ENCODE assay signal across 28 mouse cellular contexts in the genomic region with DNA sequence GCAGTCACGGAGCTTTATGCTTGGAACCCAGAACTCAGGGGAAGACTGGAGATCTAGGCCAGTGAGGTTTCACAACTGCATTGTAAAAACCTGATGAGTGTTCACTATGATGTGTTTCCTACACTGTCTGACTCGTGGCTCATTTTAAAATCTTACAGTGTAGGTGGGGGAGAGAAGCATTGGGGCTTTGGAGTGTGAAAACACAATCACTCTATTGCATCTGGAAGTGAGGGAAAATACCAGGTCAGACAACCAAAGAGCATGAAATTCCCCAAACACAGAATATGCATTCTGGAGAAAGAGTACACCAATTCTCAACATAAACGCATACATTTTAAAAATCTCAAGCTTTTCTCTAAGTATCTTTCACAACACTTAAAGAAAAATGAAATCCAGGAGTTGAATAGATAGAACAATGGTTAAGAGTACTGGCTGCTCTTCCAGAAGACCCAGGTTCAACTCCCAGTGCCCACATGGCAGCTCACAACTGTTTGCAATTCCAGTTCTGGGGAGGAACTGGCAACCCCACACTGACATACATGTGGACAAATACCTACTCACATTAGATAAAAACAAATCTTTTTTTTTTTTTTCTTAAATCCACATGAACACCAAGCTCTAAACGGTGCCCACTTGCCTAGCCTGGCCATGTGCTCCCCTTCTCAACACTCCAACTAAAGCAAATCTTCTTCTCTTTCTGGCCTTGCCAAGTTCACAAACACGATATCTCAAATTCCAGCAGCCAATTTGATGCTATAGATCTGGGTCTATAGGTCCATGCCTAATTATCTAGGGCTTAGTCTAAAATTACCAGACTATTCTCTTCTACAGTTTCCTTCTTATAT. TPM values are rescaled to one million over a fixed set of nuclear protein-coding genes. Genes with fewer than 3 reads are reported as not detected.
DNase-seq lines count a peak whose midpoint lies in the region; ATAC-seq and TF ChIP-seq lines count a peak whose summit lies in the region.
"Had no signal": no experiment of that assay in that cellular context is flagged by ENCODE, and none has a peak within 500 bp of the region (broad histone marks: within the 10 kb centered on the region; RNA-seq: fewer than 3 reads in every experiment).

No protein-coding gene starts in this region.

- peaks cover 3% of the 10 kb centered on the region; the same call in 1 of the 2 replicates for H3K4me1 ChIP-seq in kidney, adult 2 months (ENCODE audit: control insufficient read depth, insufficient read depth, low read length)
- no peaks in the 10 kb centered on the region for H3K4me1 ChIP-seq in liver, embryonic 15.5 days (replicated peaks)
- H3K4me1 ChIP-seq in liver, embryonic 12.5 days, result no peaks in the 10 kb centered on the region
- H3K4me1 ChIP-seq in liver, postnatal 0 days (ENCODE audit: insufficient read depth), result no peaks in the 10 kb centered on the region
- H3K4me1 ChIP-seq: embryonic facial prominence, embryonic 12.5 days; embryonic facial prominence, embryonic 15.5 days; hindbrain, embryonic 12.5 days; hindbrain, embryonic 15.5 days had no signal

- H3K4me3 ChIP-seq in kidney, adult 2 months (ENCODE audit: insufficient read depth, low read depth, low read length), result peak overlapping the region; percentile 44; the same call in 1 of the 2 replicates
- no peak overlapping the region for H3K4me3 ChIP-seq in liver, embryonic 15.5 days (replicated peaks)
- H3K4me3 ChIP-seq in liver, embryonic 12.5 days, result no peak overlapping the region
- H3K4me3 ChIP-seq in liver, postnatal 0 days (ENCODE audit: low read depth, low read length), result no peak overlapping the region
- H3K4me3 ChIP-seq: embryonic facial prominence, embryonic 12.5 days; embryonic facial prominence, embryonic 15.5 days; gastrocnemius, adult 2 months; hindbrain, embryonic 12.5 days; hindbrain, embryonic 15.5 days had no signal

- WGBS in kidney, adult 2 months, result 72% methylated on average over 5 of the region's 5 CpGs
- WGBS in liver, embryonic 15.5 days (ENCODE audit: insufficient replicate concordance), result 54% methylated on average over 5 of the region's 5 CpGs
- 66% methylated on average over 5 of the region's 5 CpGs for WGBS in liver, embryonic 12.5 days (ENCODE audit: insufficient replicate concordance)
- WGBS in liver, postnatal 0 days (ENCODE audit: insufficient replicate concordance), result 62% methylated on average over 5 of the region's 5 CpGs

- TF ChIP-seq CTCF in kidney, adult 2 months (conservative IDR thresholded peaks at IDR 0.05; ENCODE audit: insufficient read depth, insufficient read length, low read depth, low read length), result no peak
- no peak for TF ChIP-seq CTCF in liver, postnatal 0 days (IDR thresholded peaks at IDR 0.05; ENCODE audit: low read depth)

- peak overlapping the region; percentile 25 for H3K4me2 ChIP-seq in liver, embryonic 15.5 days
- H3K4me2 ChIP-seq in liver, embryonic 12.5 days, result no peak overlapping the region
- H3K4me2 ChIP-seq in liver, postnatal 0 days (ENCODE audit: low read depth, low read length), result peak overlapping the region; percentile 30; the same call in 1 of the 2 replicates
- H3K4me2 ChIP-seq: embryonic facial prominence, embryonic 12.5 days; embryonic facial prominence, embryonic 15.5 days; heart, embryonic 11.5 days; hindbrain, embryonic 12.5 days; hindbrain, embryonic 15.5 days had no signal

- H3K9me3 ChIP-seq in liver, embryonic 15.5 days (replicated peaks), result no peaks in the 10 kb centered on the region
- 0 out of 2 replicates have a peak, but pooled peaks cover 4% of the 10 kb centered on the region for H3K9me3 ChIP-seq in liver, embryonic 12.5 days (replicated peaks)
- no peaks in the 10 kb centered on the region for H3K9me3 ChIP-seq in liver, postnatal 0 days (ENCODE audit: low read length)
- H3K9me3 ChIP-seq: embryonic facial prominence, embryonic 12.5 days; embryonic facial prominence, embryonic 15.5 days; hindbrain, embryonic 12.5 days had no signal

- no peak for TF ChIP-seq EP300 in liver, postnatal 0 days (IDR thresholded peaks at IDR 0.05; ENCODE audit: low read depth)

- peak overlapping the region; percentile 93 for H3K27ac ChIP-seq in kidney, adult 2 months (ENCODE audit: insufficient read depth, low read depth, low read length)
- no peak overlapping the region for H3K27ac ChIP-seq in liver, embryonic 15.5 days (replicated peaks)
- H3K27ac ChIP-seq in liver, embryonic 12.5 days, result no peak overlapping the region
- H3K27ac ChIP-seq in liver, postnatal 0 days (ENCODE audit: low read depth), result 0 out of 2 replicates have a peak overlapping the region, but pooled peaks have one; percentile 22
- H3K27ac ChIP-seq: embryonic facial prominence, embryonic 12.5 days; embryonic facial prominence, embryonic 15.5 days; gastrocnemius, adult 2 months; hindbrain, embryonic 12.5 days; hindbrain, embryonic 15.5 days had no signal

- H3K27me3 ChIP-seq in kidney, adult 2 months (replicated peaks; ENCODE audit: control insufficient read depth, insufficient read depth, low read length), result no peaks in the 10 kb centered on the region
- no peaks in the 10 kb centered on the region for H3K27me3 ChIP-seq in liver, embryonic 15.5 days
- H3K27me3 ChIP-seq in liver, embryonic 12.5 days (replicated peaks), result no peaks in the 10 kb centered on the region
- no peaks in the 10 kb centered on the region for H3K27me3 ChIP-seq in liver, postnatal 0 days (ENCODE audit: insufficient read depth, low read length)
- H3K27me3 ChIP-seq: embryonic facial prominence, embryonic 12.5 days; embryonic facial prominence, embryonic 15.5 days; hindbrain, embryonic 12.5 days; hindbrain, embryonic 15.5 days had no signal

- no peak for ATAC-seq in liver, embryonic 15.5 days (ENCODE audit: insufficient read depth)
- no peak for ATAC-seq in liver, embryonic 12.5 days
- ATAC-seq in liver, postnatal 0 days, result no peak
- ATAC-seq: activated CD4-positive, CD25-positive, alpha-beta regulatory T cell, adult 4 months; CD4-positive, CD25-positive, alpha-beta regulatory T cell, adult 4 months; forebrain, embryonic 14.5 days; forebrain, postnatal 0 days had no signal

- no peak overlapping the region for H3K9ac ChIP-seq in liver, embryonic 15.5 days
- no peak overlapping the region for H3K9ac ChIP-seq in liver, embryonic 12.5 days
- H3K9ac ChIP-seq in liver, postnatal 0 days (replicated peaks), result no peak overlapping the region
- H3K9ac ChIP-seq: embryonic facial prominence, embryonic 12.5 days; embryonic facial prominence, embryonic 15.5 days; forebrain, postnatal 0 days; hindbrain, embryonic 12.5 days; hindbrain, embryonic 15.5 days had no signal

- no peak for DNase-seq in kidney, adult 2 months
- no peak for DNase-seq in kidney, postnatal 4 days
- no peak for DNase-seq in liver, postnatal 0 days
- DNase-seq in urinary bladder, postnatal 4 days (ENCODE audit: low spot score in 2 of 2), result no peak
- DNase-seq: adrenal gland, adult 8-10 months; cerebellum, adult 11 months; cerebellum, adult 2 months; cerebellum, adult 9-11 months; cerebellum, postnatal 25 days; forebrain, postnatal 0 days; gastrocnemius, adult 2 months; gastrocnemius, postnatal 14 days; heart, adult 11 months had no signal

- no peaks in the 10 kb centered on the region for H3K36me3 ChIP-seq in kidney, adult 2 months (ENCODE audit: control insufficient read depth, insufficient read depth, low read length)
- no peaks in the 10 kb centered on the region for H3K36me3 ChIP-seq in liver, embryonic 15.5 days (replicated peaks)
- no peaks in the 10 kb centered on the region for H3K36me3 ChIP-seq in liver, embryonic 12.5 days
- H3K36me3 ChIP-seq in liver, postnatal 0 days (replicated peaks; ENCODE audit: insufficient read depth, low read length), result no peaks in the 10 kb centered on the region
- H3K36me3 ChIP-seq: embryonic facial prominence, embryonic 12.5 days; embryonic facial prominence, embryonic 15.5 days; hindbrain, embryonic 12.5 days; hindbrain, embryonic 15.5 days had no signal

- TF ChIP-seq POLR2A in kidney, adult 2 months (IDR thresholded peaks at IDR 0.05; ENCODE audit: low read depth, low read length), result no peak

RNA-seq across cellular contexts. Expression of a gene that starts 9.2 kb away (rescaled TPM):
- 7.5 and 10.1 TPM in 2 replicates for polyA plus RNA-seq in kidney, adult 2 months (2012; rRNA removed)
- 49.7 and 60.1 TPM in 2 replicates for polyA plus RNA-seq in liver, embryonic 15.5 days (2015; fragmentation: Nextera tagmentation; extraction: Ambion mirVana)
- polyA plus RNA-seq in liver, embryonic 12.5 days (2016; fragmentation: Nextera tagmentation; extraction: Ambion mirVana), result 9.8 and 10.3 TPM in 2 replicates
- 49.1 and 49.2 TPM in 2 replicates for polyA plus RNA-seq in liver, postnatal 0 days (2015; fragmentation: Nextera tagmentation; extraction: Ambion mirVana)
- polyA plus RNA-seq: C2C12; cerebellum, adult 2 months; frontal cortex, adult 2 months; heart, embryonic 14.5 days; heart, postnatal 0 days; hindbrain, embryonic 12.5 days had no signal

RNA-seq across cellular contexts. Expression of a gene that starts 37.2 kb away (rescaled TPM):
- 23.4 and 31.7 TPM in 2 replicates for polyA plus RNA-seq in kidney, adult 2 months (2012; rRNA removed)
- polyA plus RNA-seq in liver, embryonic 15.5 days (2015; fragmentation: Nextera tagmentation; extraction: Ambion mirVana), result 0.09 TPM in 1 of 2 replicates, not detected in the other
- polyA plus RNA-seq in liver, embryonic 12.5 days (2016; fragmentation: Nextera tagmentation; extraction: Ambion mirVana), result not detected in 2 replicates
- polyA plus RNA-seq in liver, postnatal 0 days (2015; fragmentation: Nextera tagmentation; extraction: Ambion mirVana), result 0.07 TPM in 1 of 2 replicates, not detected in the other
- polyA plus RNA-seq: activated CD4-positive, CD25-positive, alpha-beta regulatory T cell, adult 4 months; C2C12; cerebellum, adult 2 months; embryonic facial prominence, embryonic 12.5 days; forebrain, embryonic 11.5 days; forebrain, embryonic 14.5 days; forebrain, postnatal 0 days; frontal cortex, adult 2 months; heart, embryonic 14.5 days; heart, postnatal 0 days; hindbrain, embryonic 12.5 days; hindbrain, embryonic 15.5 days had no signal

Comparison
In these comparisons a context has a peak if more than half of its experiments do, and no peak if none do; other contexts are left out.
1. H3K27ac ChIP-seq: peak in kidney, adult 2 months (single experiment) and liver, postnatal 0 days (single experiment); none in liver, embryonic 15.5 days (single experiment) and liver, embryonic 12.5 days (single experiment).
2. RNA of a gene that starts 37.2 kb away (polyA plus RNA-seq): 23.4 to 31.7 TPM in kidney, adult 2 months; not detected in liver, embryonic 12.5 days, 0.07 TPM in liver, postnatal 0 days and 0.09 TPM in liver, embryonic 15.5 days; every median in the first group is over 10 times any median in the second.